Mouse (Mus musculus) brain, embryonic 14.5 days (tissue): ENCODE data around the gene Rasl12. TPM values are rescaled to one million over a fixed set of nuclear protein-coding genes. Genes with fewer than 3 reads are reported as not detected.

Source experiments
- DNase-seq: peaks from one replicate; pipeline ENCODE4 v3.0.0-alpha.2; 2011; ENCODE audit warnings: low read depth
- CTCF ChIP-seq: fragments of 200-500 bp; IDR thresholded peaks from 2 replicates; pipeline ENCODE4 v1.5.1; 2012; ENCODE audit warnings: inconsistent platforms, mild to moderate bottlenecking, moderate library complexity, borderline replicate concordance; ENCODE audit not compliant: insufficient read depth, insufficient read length; ENCODE audit errors: extremely low read depth
- POLR2A ChIP-seq: fragments of 200-500 bp; IDR thresholded peaks from 2 replicates; pipeline ENCODE4 v1.6.1; 2012; ENCODE audit warnings: mild to moderate bottlenecking, inconsistent platforms, borderline replicate concordance; ENCODE audit not compliant: poor library complexity, insufficient read depth, insufficient read length, severe bottlenecking; ENCODE audit errors: extremely low read depth
- polyA plus RNA-seq: library from polyadenylated mRNA; depleted of rRNA; stranded (reverse); fragments of >200 nt; gene quantifications from 2 replicates; pipeline ENCODE4 v1.2.3, GENCODE M21; 2012

Rasl12 gene
- polyA plus RNA-seq, 1 experiment = 8.0 TPM

- no peak for TF ChIP-seq CTCF
- no peak for TF ChIP-seq POLR2A
- DNase-seq = peak; percentile 41
These were observed 23.0 kb upstream of the Rasl12 start for GRCm38 (mm10) chr9:65375163-65375934.

GRCm38 (mm10) chr9:65381017-65381590, 17.2 kb upstream of the Rasl12 start:
- TF ChIP-seq CTCF (no peak), POLR2A (no peak)
- DNase-seq = no peak

- DNase-seq = no peak
- no peak for TF ChIP-seq CTCF
- no peak for TF ChIP-seq POLR2A
These were observed 16.1 kb upstream of the Rasl12 start for GRCm38 (mm10) chr9:65382031-65382750.

- no peak for TF ChIP-seq POLR2A
- no peak for TF ChIP-seq CTCF
- DNase-seq = no peak
These were observed 15.6 kb upstream of the Rasl12 start for GRCm38 (mm10) chr9:65382751-65383097.

- no peak for DNase-seq
- no peak for TF ChIP-seq POLR2A
- no peak for TF ChIP-seq CTCF
These were observed 14.0 kb upstream of the Rasl12 start for GRCm38 (mm10) chr9:65384276-65384675.

GRCm38 (mm10) chr9:65386373-65387140, 11.7 kb upstream of the Rasl12 start:
- DNase-seq = peak; percentile 21
- TF ChIP-seq CTCF (peak; percentile 13; the same call in 1 of the 2 replicates), POLR2A (no peak)

GRCm38 (mm10) chr9:65390752-65391612, 7.3 kb upstream of the Rasl12 start:
- DNase-seq = peak; percentile 57
- no peak for TF ChIP-seq CTCF
- no peak for TF ChIP-seq POLR2A

- no peak for DNase-seq
- TF ChIP-seq POLR2A (no peak), CTCF (no peak)
These were observed 6.7 kb upstream of the Rasl12 start, which contains the start of gene Kbtbd13 for GRCm38 (mm10) chr9:65391613-65391964. Gene Kbtbd13, minus strand, starts transcription at chr9:65391652.

- peak; percentile 68 for DNase-seq
- no peak for TF ChIP-seq POLR2A
- peak; percentile 82 for TF ChIP-seq CTCF
These were observed 5.5 kb upstream of the Rasl12 start for GRCm38 (mm10) chr9:65392638-65393364.

GRCm38 (mm10) chr9:65393606-65394005, 4.7 kb upstream of the Rasl12 start:
- TF ChIP-seq POLR2A (no peak), CTCF (no peak)
- DNase-seq = no peak

- no peak for TF ChIP-seq POLR2A
- TF ChIP-seq CTCF = no peak
- DNase-seq = no peak
These were observed 3.9 kb upstream of the Rasl12 start for GRCm38 (mm10) chr9:65394360-65394759.
